ENCODE assay signal across 24 mouse cellular contexts in the genomic region with DNA sequence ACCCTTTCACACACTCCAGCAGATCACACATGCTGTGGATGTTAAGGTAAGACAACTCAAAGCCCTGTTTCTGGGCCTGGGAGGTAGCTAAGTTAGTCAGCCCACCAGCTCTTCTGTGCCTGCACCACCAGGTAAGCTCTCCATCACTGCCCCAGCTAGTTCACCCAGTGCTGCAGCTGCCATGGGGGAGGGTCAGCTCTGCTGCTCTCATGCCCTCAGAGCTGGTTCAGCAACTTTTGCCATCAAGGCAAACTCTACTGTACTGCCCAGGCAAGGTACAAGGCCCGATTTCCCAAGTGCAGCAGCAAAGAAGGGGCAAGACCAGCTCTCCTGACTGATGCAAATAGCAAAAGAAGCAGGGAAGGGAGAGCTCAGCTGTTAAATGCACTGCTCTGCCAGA.
DNase-seq lines count a peak whose midpoint lies in the region; ATAC-seq lines count a peak whose summit lies in the region.
"Had no signal": no experiment of that assay in that cellular context is flagged by ENCODE, and none has a peak within 500 bp of the region (broad histone marks: within the 10 kb centered on the region; RNA-seq: fewer than 3 reads in every experiment).

No protein-coding gene starts in this region.

- DNase-seq in kidney, adult 11 months: peak; percentile 70
- peak; percentile 63 to 65 for DNase-seq in kidney, adult 8-10 months
- peak; percentile 74 for DNase-seq in kidney, postnatal 14 days
- DNase-seq in midbrain, embryonic 14.5 days: no peak
- no peak for DNase-seq in forebrain, embryonic 10.5 days (ENCODE audit: extremely low spot score, low spot score)
- DNase-seq: adrenal gland, adult 8-10 months; cerebellum, adult 11-12 months; cerebellum, postnatal 10 days; gastrocnemius, postnatal 25 days; liver, postnatal 0 days; right cerebral cortex, postnatal 4 days had no signal

- 0 out of 2 replicates have a peak, but pooled peaks cover under 1% of the 10 kb centered on the region for H3K4me1 ChIP-seq in kidney, embryonic 14.5 days (ENCODE audit: control insufficient read depth, insufficient read depth, low read length)
- no peaks in the 10 kb centered on the region for H3K4me1 ChIP-seq in stomach, embryonic 16.5 days (ENCODE audit: control insufficient read depth, insufficient read depth, low read length)
- H3K4me1 ChIP-seq in midbrain, embryonic 14.5 days (ENCODE audit: control insufficient read depth, insufficient read depth, low read length): no peaks in the 10 kb centered on the region
- no peaks in the 10 kb centered on the region for H3K4me1 ChIP-seq in forebrain, embryonic 10.5 days
- H3K4me1 ChIP-seq: embryonic facial prominence, embryonic 10.5 days had no signal

- H3K4me2 ChIP-seq in kidney, embryonic 14.5 days (replicated peaks; ENCODE audit: low read depth, low read length): no peak overlapping the region
- no peak overlapping the region for H3K4me2 ChIP-seq in stomach, embryonic 16.5 days (ENCODE audit: low read depth, low read length)
- no peak overlapping the region for H3K4me2 ChIP-seq in midbrain, embryonic 14.5 days (ENCODE audit: low read length)
- H3K4me2 ChIP-seq: hindbrain, embryonic 14.5 days; limb, embryonic 12.5 days; liver, embryonic 11.5 days; neural tube, embryonic 13.5 days had no signal

- WGBS in kidney, embryonic 14.5 days: 63% methylated on average over 1 of the region's 1 CpGs
- 46% methylated on average over 1 of the region's 1 CpGs for WGBS in stomach, embryonic 16.5 days
- 78% methylated on average over 1 of the region's 1 CpGs for WGBS in midbrain, embryonic 14.5 days
- 90% methylated on average over 1 of the region's 1 CpGs for WGBS in forebrain, embryonic 10.5 days

- no peaks in the 10 kb centered on the region for H3K27me3 ChIP-seq in kidney, embryonic 14.5 days (ENCODE audit: control insufficient read depth, insufficient read depth, low read length)
- H3K27me3 ChIP-seq in stomach, embryonic 16.5 days (ENCODE audit: control insufficient read depth, insufficient read depth, low read length): no peaks in the 10 kb centered on the region
- no peaks in the 10 kb centered on the region for H3K27me3 ChIP-seq in midbrain, embryonic 14.5 days (ENCODE audit: control insufficient read depth, insufficient read depth, low read length)
- H3K27me3 ChIP-seq in forebrain, embryonic 10.5 days (ENCODE audit: poor library complexity, severe bottlenecking): no peaks in the 10 kb centered on the region
- H3K27me3 ChIP-seq: limb, embryonic 12.5 days; neural tube, embryonic 13.5 days had no signal

- no peaks in the 10 kb centered on the region for H3K36me3 ChIP-seq in kidney, embryonic 14.5 days (ENCODE audit: control insufficient read depth, insufficient read depth, low read length)
- H3K36me3 ChIP-seq in stomach, embryonic 16.5 days (ENCODE audit: control insufficient read depth, insufficient read depth, low read length): no peaks in the 10 kb centered on the region
- H3K36me3 ChIP-seq in midbrain, embryonic 14.5 days (ENCODE audit: control insufficient read depth, insufficient read depth, low read length): no peaks in the 10 kb centered on the region
- H3K36me3 ChIP-seq in forebrain, embryonic 10.5 days (replicated peaks): no peaks in the 10 kb centered on the region
- H3K36me3 ChIP-seq: embryonic facial prominence, embryonic 10.5 days; limb, embryonic 12.5 days; neural tube, embryonic 13.5 days had no signal

- H3K27ac ChIP-seq in kidney, embryonic 14.5 days (ENCODE audit: low read depth, low read length): no peak overlapping the region
- H3K27ac ChIP-seq in stomach, embryonic 16.5 days (ENCODE audit: low read length): no peak overlapping the region
- H3K27ac ChIP-seq in midbrain, embryonic 14.5 days (replicated peaks; ENCODE audit: low read depth, low read length): no peak overlapping the region
- no peak overlapping the region for H3K27ac ChIP-seq in forebrain, embryonic 10.5 days
- H3K27ac ChIP-seq: embryonic facial prominence, embryonic 10.5 days; hindbrain, embryonic 14.5 days; limb, embryonic 12.5 days; macrophage; neural tube, embryonic 13.5 days had no signal

- H3K4me3 ChIP-seq in kidney, embryonic 14.5 days (ENCODE audit: low read length): no peak overlapping the region
- H3K4me3 ChIP-seq in stomach, embryonic 16.5 days (replicated peaks; ENCODE audit: low read length): no peak overlapping the region
- no peak overlapping the region for H3K4me3 ChIP-seq in midbrain, embryonic 14.5 days (replicated peaks; ENCODE audit: low read depth, low read length)
- no peak overlapping the region for H3K4me3 ChIP-seq in forebrain, embryonic 10.5 days
- H3K4me3 ChIP-seq: embryonic facial prominence, embryonic 10.5 days; limb, embryonic 12.5 days; myocyte; neural tube, embryonic 13.5 days had no signal

- H3K9me3 ChIP-seq in kidney, embryonic 14.5 days (ENCODE audit: control insufficient read depth, low read length): no peaks in the 10 kb centered on the region
- no peaks in the 10 kb centered on the region for H3K9me3 ChIP-seq in stomach, embryonic 16.5 days (replicated peaks; ENCODE audit: control insufficient read depth, low read length)
- H3K9me3 ChIP-seq in midbrain, embryonic 14.5 days (ENCODE audit: control insufficient read depth, low read length): no peaks in the 10 kb centered on the region
- H3K9me3 ChIP-seq in forebrain, embryonic 10.5 days: no peaks in the 10 kb centered on the region
- H3K9me3 ChIP-seq: embryonic facial prominence, embryonic 10.5 days; limb, embryonic 12.5 days; neural tube, embryonic 13.5 days had no signal

- ATAC-seq in kidney, embryonic 14.5 days (ENCODE audit: low FRiP score, low TSS enrichment): no peak; the same call in 1 of the 2 replicates
- peak; percentile 56; the same call in 1 of the 2 replicates for ATAC-seq in stomach, embryonic 16.5 days (ENCODE audit: insufficient read depth, low FRiP score)
- ATAC-seq in midbrain, embryonic 14.5 days (ENCODE audit: low FRiP score, low TSS enrichment): no peak
- ATAC-seq: CD4-positive, CD25-positive, alpha-beta regulatory T cell, adult 4 months; intestine, embryonic 16.5 days; liver, postnatal 0 days; lung, postnatal 0 days; midbrain, embryonic 16.5 days had no signal

- H3K9ac ChIP-seq in kidney, embryonic 14.5 days (ENCODE audit: low read depth, low read length): no peak overlapping the region
- H3K9ac ChIP-seq in stomach, embryonic 16.5 days (ENCODE audit: low read length): no peak overlapping the region
- no peak overlapping the region for H3K9ac ChIP-seq in midbrain, embryonic 14.5 days (replicated peaks; ENCODE audit: low read length)
- H3K9ac ChIP-seq: hindbrain, embryonic 14.5 days; limb, embryonic 12.5 days; liver, postnatal 0 days; neural tube, embryonic 13.5 days had no signal

Comparison
In these comparisons a context has a peak if more than half of its experiments do, and no peak if none do; other contexts are left out.
1. DNase-seq: peak in kidney, adult 11 months (single experiment), kidney, adult 8-10 months (2 of 2) and kidney, postnatal 14 days (single experiment); none in midbrain, embryonic 14.5 days (single experiment) and forebrain, embryonic 10.5 days (single experiment).